Mouse (Mus musculus) embryonic stem cell, embryonic (primary cell): ENCODE measurements at regions not wholly inside any gene's neighbourhood (a gene's known extent, or its start where the extent isn't known, plus 50 kb on each side); places are given as distances from the start of the nearest gene placed in this dataset.

Experiments used
- CTCF ChIA-PET, 4 experiments: fragments of 300-600 bp in 2 of 4; fragments of 350-600 bp in 2 of 4; sonication (Branson Sonifier 250); formaldehyde crosslinking; loops; one replicate each; lab custom pipeline; 2022; ENCODE audit warnings: inconsistent platforms in 2 of 4; lab: Charles Lee
- POLR2A ChIA-PET, 4 experiments: fragments of 300-600 bp in 2 of 4; fragments of 350-600 bp in 2 of 4; sonication (Branson Sonifier 250); formaldehyde crosslinking; loops; one replicate each; lab custom pipeline; 2022; ENCODE audit warnings: antibody characterized with exemption in 4 of 4, inconsistent platforms in 1 of 4; lab: Charles Lee

- POLR2A ChIA-PET, result no interaction called here
- CTCF ChIA-PET, result no interaction called here
These were observed 290.1 kb upstream of the Tank start for GRCm38 (mm10) chr2:61288246-61288645.

DNA sequence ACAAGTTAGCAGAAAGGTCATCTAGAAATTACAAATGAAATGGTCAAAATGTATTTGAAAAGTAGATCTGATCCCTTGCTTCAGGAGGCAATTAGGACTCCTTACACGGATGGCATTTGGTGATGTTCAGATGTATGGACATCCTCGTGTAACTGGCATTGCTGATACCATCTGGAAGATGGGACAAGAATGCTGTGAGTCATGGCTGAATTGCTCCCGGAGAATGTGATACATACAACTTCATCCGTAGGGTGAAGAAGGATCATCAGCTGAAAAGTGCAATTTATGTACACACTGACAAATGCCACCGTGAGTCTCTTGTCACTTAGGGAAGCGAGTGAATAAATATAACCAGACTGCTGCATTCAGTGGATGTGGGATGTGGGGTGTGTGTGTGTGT is 293.7 kb upstream of the Tank start:
- ChIA-PET CTCF (no interaction called here), POLR2A (no interaction called here)

DNA sequence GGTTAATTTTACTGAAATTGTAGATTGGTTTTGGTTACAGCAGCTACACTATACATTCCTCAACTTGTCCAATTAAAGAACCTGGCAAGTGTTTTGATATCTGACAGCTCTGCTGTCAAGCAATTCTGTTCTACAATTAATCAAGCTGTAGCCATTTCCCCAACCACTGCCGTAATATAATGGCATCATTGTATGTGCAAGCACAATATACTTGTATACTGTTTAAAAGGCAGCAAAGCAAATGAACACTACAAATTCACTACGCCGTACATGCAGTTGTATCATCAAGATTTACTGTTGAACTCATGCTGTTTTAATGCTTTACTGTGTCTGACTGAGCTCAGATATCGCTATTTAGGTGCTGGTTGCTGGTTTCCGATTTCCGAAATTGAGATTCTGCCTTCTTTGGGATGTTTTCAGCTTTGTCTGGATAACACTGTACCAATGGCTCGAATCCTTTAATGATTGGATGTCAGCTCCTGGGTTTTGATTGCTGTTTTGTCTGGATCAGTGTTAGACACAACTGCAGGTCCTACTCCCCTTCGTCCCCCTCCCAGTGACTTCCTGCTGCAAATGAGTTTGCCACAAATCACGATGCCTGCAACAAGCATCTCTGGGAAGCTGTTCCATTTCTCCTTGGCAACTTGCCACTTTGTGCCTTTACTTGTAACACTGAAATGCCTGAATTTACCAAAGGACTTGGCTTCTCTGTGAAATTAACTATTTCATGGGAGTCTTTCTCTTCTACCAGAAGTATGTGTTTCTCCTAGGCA is 294.4 kb upstream of the Tank start:
- POLR2A ChIA-PET, result no interaction called here
- CTCF ChIA-PET, result no interaction called here

GRCm38 (mm10) chr2:61272721-61273120 is 305.7 kb upstream of the Tank start:
- ChIA-PET POLR2A (no interaction called here), CTCF (interaction anchor here in 1 of 4 experiments (0.6 kb wide), 1 partner anchor 725 kb away, joined by 3 read pairs; no protein-coding TSS in a partner anchor)

DNA sequence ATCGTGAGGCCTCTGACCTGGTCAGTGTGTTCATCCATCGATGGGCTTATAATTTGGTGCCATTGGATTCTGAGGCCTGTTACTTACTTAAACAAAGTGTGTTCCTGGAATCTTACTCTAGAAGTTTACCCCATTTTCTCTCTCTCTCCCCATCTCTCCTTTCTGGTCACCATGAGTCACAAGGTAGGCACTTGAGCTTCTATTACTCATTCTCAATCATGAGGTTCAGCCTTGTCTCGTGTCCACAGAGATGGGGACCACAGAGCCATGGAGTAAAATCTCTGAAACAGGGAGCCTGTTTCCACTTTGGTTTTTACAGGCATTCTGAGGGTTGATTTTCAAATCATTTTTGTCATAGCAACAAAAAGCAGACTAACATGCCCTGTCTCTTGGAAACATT is 304.7 kb upstream of the Rbms1 start:
- CTCF ChIA-PET, result no interaction called here

DNA sequence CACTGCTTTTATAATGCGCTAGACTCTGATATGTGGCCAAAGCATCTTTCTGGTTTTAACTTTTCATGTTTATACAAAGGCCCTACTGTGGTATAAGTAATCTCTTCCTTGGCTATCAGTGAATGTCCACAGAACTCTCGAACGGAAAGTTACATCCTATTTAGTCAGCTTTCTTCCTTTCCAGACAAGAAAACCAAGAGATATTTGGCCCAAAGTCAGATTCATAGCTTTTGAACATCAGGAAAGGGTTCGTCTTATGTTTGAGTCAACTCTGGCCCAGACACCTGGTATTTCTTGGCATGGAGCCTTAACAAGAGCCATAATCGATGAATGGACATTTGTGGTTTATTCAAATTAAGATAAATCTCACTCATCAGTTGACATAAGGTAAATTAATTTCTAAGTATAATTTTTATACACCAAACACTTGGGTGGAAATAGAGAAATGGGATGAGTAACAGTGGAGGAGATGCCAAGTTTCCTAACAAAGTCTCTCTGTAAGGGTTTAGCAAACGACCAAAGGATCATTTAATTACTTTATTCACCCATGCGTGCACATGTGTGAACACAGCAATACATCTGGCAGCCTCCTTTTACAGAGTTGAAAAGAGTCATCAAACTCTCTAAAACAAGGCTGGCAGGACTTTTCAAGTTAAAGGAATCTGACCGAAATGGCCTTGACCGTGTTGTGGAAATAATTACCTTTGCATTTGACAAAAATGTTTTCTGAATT is 287.2 kb upstream of the Rbms1 start:
- ChIA-PET POLR2A (no interaction called here), CTCF (no interaction called here)

More for the DNA sequence above, 304.7 kb upstream of the Rbms1 start:
- POLR2A ChIA-PET, result no interaction called here

GRCm38 (mm10) chr2:61247956-61248355 is 285.0 kb upstream of the Rbms1 start:
- POLR2A ChIA-PET, result no interaction called here
- CTCF ChIA-PET, result no interaction called here

DNA sequence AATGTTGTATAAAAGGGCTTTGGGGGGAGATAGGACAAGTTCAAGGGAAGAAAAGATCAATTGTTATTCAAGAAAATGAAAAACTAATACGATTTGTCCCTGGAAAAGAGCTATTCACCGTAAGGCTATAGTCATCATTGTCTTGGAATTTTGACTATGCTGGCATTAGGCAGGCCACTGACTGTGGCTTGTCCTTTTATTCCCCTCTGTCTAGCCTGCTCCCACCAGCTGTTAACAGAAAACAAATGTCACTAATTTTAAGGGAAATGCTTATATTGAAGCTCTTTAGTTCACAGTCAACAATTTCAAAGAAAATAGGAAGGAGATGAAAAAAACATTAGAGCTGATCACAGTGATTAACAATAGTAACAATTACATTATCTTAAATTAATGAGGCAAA is 284.3 kb upstream of the Rbms1 start:
- POLR2A ChIA-PET, result interaction anchor here in 1 of 4 experiments (1.2 kb wide), 1 partner anchor 346 kb away, joined by 3 read pairs; no protein-coding TSS in a partner anchor
- CTCF ChIA-PET, result no interaction called here

DNA sequence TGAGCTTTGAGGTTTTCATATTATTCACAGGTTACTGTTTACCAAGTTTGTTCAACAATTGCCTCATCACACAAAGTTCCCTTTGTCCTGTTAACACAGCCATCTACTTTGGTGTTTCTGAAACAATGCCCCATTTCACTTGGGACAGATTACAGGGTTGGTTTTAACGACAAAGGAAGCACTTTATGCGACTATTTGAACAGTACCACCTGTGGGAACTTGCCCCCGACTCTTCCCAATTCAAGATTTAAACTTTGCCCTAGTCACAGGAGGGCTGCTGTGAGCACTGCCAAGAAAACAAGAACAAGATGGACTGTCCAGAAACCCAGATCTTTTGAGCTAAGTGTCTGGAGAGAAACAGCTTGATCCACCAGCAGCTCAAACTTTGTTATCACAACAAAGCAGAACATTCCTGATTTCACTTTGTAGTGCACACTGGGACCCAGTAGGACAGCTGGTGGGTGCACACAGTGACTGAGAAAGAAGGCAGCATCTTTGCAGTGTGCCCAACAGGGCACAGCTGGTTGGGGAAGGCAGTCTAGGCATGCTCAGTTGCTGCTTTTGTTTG is 283.8 kb upstream of the Rbms1 start:
- ChIA-PET POLR2A (interaction anchor here in 1 of 4 experiments (1.2 kb wide), 1 partner anchor 346 kb away, joined by 3 read pairs; no protein-coding TSS in a partner anchor), CTCF (no interaction called here)

DNA sequence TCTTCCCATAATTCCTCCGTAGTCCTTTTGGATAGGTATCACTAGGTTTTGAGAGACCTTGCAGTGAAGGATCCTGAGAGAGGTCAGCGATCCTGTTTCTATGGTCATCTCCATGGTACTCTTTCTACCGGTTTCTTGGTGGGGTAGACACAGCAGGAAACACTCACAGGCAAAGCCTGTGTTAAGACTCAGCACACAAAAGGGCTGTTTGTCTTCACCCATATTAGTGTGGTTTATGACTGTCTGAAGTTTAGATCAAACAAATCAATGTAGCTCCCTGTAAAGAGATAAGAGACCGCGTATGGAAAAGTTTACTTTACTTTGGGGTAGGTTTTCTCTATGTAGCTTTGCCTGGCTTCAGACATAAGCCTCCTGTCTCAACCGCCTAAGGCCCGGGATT is 282.5 kb upstream of the Rbms1 start:
- ChIA-PET POLR2A (no interaction called here), CTCF (no interaction called here)

GRCm38 (mm10) chr2:61221676-61222075 is 258.7 kb upstream of the Rbms1 start:
- CTCF ChIA-PET, result no interaction called here
- POLR2A ChIA-PET, result no interaction called here

- ChIA-PET CTCF (no interaction called here), POLR2A (no interaction called here)
These were observed 258.2 kb upstream of the Rbms1 start for GRCm38 (mm10) chr2:61221157-61221556.

DNA sequence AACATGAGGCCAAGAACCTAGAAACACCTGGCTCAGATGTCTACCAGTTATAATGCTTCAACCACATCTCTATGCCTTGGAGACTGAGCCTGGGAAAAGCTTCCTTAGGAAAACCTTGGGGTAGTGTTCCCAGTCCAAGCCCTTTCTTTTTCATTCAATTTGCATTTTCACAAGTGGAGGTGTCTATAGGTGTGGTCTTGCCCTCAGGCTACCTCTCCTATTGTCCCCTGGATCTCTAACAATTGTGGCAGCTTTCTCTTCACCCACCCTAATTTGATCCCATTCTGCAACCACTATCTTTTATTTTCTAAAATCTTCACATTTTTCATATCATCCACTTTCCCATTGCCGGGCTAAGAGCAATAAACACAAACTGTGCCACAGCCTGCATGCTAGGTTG is 251.0 kb upstream of the Rbms1 start:
- CTCF ChIA-PET, result no interaction called here
- POLR2A ChIA-PET, result no interaction called here

GRCm38 (mm10) chr2:61201387-61201786 is 238.4 kb upstream of the Rbms1 start:
- ChIA-PET POLR2A (no interaction called here), CTCF (no interaction called here)

GRCm38 (mm10) chr2:61193976-61194375 is 231.0 kb upstream of the Rbms1 start:
- CTCF ChIA-PET, result no interaction called here
- POLR2A ChIA-PET, result no interaction called here

DNA sequence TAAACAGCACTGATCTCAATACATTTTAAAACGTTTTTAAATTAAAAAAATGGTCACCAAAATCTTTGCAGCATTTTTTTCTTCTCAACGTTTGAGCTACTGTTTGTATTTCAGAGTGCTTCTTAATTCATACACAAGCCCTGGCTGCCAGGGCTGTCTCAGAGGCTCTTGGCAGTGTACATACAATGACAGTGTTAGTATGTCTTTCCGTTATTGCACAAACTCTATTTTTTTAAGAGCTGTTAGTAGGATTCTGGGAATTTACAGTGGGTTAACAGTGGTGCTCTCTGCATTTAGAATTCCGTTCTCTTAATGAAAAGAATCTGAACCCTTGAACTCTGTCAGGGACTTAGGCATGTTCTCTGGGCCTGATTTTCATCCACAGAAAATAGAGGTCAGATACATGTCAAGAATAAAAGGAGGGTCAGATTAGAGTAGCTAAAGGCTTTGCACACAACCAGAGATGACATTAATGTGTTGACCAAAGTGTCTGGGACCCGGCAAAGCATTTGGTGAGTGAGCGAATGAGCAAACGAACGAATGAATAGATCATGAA is 219.5 kb upstream of the Rbms1 start:
- ChIA-PET POLR2A (interaction anchor here in 1 of 4 experiments (0.5 kb wide), 1 partner anchor 27 kb away, joined by 3 read pairs; no protein-coding TSS in a partner anchor), CTCF (no interaction called here)

DNA sequence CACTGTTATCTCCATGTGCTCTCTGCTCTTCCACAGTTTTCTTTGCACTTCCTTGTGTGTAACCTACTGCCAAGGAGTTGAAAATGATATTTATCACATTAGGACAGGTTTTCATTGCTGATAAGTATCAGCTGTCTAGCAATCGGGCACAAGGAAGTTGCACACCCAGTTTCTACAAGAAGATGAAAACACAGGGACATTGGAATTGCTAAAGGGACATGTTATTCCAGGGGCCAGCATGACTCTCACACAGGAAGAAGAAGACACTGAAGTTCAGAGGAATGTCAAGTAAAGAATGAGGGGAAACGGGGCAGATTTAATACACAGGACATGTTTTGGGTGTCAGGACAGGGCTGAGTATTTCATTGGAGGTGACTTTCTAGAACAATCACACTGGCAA is 214.8 kb upstream of the Rbms1 start:
- ChIA-PET CTCF (no interaction called here), POLR2A (no interaction called here)

DNA sequence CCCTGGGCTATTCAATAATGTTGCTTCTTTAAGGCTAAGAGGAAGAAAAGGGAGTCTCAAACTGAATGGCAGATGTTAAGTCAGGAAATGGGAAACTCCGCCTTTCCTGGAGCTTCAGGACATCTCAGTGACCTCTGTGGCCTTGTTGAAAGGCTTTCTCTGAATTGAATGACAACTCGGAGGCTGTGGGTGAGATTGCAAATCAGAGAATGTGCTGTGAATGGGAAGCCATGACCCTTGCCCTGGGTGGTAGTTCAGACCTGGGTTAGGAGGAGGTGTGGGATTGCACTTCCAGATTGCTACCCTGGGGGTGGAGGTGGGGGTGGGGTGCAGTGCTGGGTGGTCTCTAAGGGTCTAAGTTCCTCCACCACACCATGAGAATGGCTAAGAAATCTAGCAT is 213.8 kb upstream of the Rbms1 start:
- POLR2A ChIA-PET, result no interaction called here
- CTCF ChIA-PET, result no interaction called here

GRCm38 (mm10) chr2:61173581-61173980 is 210.6 kb upstream of the Rbms1 start:
- ChIA-PET CTCF (no interaction called here), POLR2A (no interaction called here)

GRCm38 (mm10) chr2:61161336-61161735 is 198.3 kb upstream of the Rbms1 start:
- POLR2A ChIA-PET, result no interaction called here
- CTCF ChIA-PET, result no interaction called here
